Mouse (Mus musculus) lung, postnatal 0 days (tissue): ENCODE measurements around the gene Pkig.

Source experiments
- CTCF ChIP-seq: IDR thresholded peaks from 2 replicates; pipeline ENCODE4 v1.5.1; 2016; ENCODE audit warnings: antibody characterized with exemption, mild to moderate bottlenecking
- EP300 ChIP-seq: IDR thresholded peaks from 2 replicates; pipeline ENCODE4 v1.6.1; 2016; ENCODE audit warnings: antibody characterized with exemption, mild to moderate bottlenecking, control low read depth

DNA sequence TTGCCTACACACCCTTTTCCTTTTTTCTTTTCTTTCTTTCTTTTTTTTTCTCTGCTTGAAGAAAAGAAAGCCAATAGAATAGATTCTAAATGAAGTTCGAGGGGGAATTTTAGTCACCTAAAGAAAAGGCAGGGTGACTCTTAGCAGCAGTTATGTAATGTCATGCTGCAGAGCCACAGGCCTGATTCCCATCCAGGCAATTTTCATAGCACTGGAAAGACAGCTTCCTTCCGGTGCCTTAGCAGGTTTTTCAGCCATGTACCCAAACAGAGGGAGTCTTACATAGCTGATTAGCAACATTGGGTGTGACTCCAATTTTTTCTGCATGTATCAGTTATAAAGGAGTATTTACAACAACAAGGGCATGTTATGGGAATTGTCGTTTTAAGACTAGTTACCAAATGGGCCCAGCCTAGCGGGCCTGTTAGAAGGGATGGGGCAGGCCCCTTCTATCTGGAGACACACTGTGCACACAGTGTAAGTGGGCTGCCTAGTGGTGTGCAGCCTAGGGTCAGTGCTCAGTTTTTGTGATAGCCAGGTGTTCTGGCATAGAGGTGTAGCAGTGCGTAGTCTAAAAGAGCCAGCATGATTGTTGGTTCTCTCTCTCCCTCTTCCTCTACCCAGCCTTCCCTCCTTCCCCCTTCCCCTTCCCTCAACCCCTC lies 45.5 kb downstream of the Pkig start:
- TF ChIP-seq CTCF (no peak), EP300 (no peak)
